Mouse (Mus musculus): ENCODE results near the gene Asb16. TPM values are rescaled to one million over a fixed set of nuclear protein-coding genes. Genes with fewer than 3 reads are reported as not detected.
A peak's percentile ranks its signal among the peaks of the same experiment; 100 is the strongest.

Asb16 gene
- polyA plus RNA-seq, 1 experiment from 2014 or later = 0.10 TPM

DNA sequence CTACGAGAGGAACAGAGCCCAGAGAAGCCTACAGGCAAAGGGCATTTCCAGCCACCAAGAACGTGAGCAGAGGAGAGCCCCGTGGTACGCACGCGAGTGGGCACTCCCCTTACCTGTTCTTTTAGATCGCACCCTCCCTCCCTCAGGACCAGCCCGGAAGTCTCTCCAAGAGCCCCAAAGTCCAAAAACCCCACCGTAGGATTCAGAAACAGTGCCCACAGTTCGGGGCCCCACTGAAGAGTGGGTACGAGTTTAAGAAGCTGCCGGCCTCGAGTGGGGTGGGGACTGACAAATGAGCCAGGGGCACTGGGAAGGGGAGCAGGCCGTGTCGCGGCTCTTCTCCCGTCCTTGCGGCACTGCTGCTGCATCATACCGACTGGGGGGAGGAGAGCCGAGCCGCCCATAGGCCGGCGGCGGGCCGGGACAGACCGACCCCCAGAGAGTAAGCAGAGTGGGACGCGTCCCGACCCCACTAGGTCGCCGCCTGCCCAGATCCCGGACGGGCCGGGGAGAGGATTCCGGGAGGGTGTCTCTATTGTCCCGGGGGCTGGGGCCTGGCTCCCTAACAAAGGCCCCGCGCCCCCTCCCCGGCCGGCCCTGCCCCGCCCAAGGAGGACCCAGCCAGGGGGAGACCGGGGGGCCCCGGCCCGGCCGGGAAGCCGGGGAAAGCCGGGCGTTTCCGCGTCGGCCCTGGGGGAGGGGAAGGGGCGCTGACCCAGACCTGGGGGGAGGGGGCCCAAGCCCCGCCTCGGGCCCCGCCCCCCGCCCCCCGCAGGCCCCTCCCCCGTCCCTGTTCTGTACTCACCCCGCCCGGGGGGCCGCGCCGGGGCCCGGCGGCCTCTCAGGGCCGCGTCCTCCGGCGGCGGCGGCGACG is 27.3 kb downstream of the Asb16 start:
- Histone ChIP-seq H3K36me3 (ENCODE audit: control insufficient read depth, insufficient read depth, low read length) (peaks cover 13% of the 10 kb centered on the region), H3K4me2 (ENCODE audit: low read length) (peak overlapping the region; percentile 61), H3K9me3 (replicated peaks; ENCODE audit: control insufficient read depth, low read length, poor library complexity, severe bottlenecking) (no peaks in the 10 kb centered on the region), H3K4me1 (ENCODE audit: control insufficient read depth, insufficient read depth, low read length) (peaks cover 12% of the 10 kb centered on the region), H3K27me3 (ENCODE audit: control insufficient read depth, insufficient read depth, low read depth, low read length) (no peaks in the 10 kb centered on the region), H3K27ac (ENCODE audit: low read length) (peak overlapping the region; percentile 97), H3K9ac (ENCODE audit: low read depth, low read length) (peak overlapping the region; percentile 94), H3K4me3 (ENCODE audit: low read depth, low read length) (peak overlapping the region; percentile 83)
- ATAC-seq = peak; percentile 8; the same call in 1 of the 2 replicates
- under 1% methylated on average over 40 of the region's 73 CpGs for WGBS

DNA sequence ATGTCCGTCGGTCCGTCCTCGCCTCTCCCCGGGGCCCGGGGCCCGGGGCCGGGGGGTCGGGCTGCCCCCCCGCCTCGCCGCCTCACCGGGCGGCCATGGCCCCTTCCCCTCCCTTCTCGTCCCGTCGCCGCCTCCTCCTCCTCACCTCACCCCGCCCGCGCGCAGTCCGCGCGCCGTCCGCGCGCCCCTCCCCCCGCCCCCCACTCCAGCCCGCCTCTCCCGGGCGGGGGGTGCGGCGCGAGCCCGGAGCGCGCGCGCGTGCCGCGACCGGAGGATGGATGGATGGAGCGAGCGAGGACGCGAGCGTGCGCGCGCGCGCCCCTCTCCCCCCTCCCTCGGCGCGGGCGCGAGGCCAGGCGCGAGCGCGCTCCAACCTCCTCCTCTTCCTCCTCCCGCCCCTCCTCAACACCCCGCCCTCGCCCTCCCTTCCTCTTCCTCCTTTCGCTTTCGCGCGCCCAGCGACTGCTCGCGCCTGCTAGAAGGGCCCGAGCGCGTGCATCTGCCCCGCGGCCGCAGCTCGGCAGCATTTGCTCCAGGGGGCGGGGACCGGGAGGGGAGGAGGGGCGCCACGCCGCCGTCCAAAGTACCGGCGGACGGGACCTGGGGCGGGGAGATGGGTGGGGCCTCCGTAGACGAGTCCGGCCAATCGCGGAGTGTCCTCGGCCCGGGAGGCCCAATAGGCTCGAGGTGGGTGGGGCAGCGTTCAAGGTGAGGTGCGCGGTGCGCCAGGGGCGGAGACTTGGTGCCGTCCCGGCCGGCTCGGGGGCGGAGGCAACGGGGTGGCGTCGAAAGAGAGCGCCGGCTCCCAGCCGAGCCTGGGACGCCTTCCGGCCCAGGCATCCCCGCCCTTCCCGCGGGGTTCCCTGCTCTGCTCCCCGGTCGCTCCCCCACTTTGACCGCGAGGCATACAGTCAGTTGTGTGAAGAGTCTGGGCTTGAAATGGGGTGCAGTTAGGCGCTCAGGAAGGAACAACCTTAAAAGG is 28.2 kb downstream of the Asb16 start, which contains the start of gene Atxn7l3:
Atxn7l3 (minus strand) TSS at position 141 of the 982 bp plus-strand sequence.
- H3K4me3 ChIP-seq (ENCODE audit: low read depth, low read length) = peak within 1 kb of the TSS; percentile 83
- under 1% methylated on average over 60 of the region's 125 CpGs for WGBS
- H3K9me3 ChIP-seq (replicated peaks; ENCODE audit: control insufficient read depth, low read length, poor library complexity, severe bottlenecking) = no peaks in the 10 kb centered on the region
- H3K36me3 ChIP-seq (ENCODE audit: control insufficient read depth, insufficient read depth, low read length) = peaks cover 3% of the 10 kb centered on the region
- peak within 1 kb of the TSS; percentile 97 for H3K27ac ChIP-seq (ENCODE audit: low read length)
- H3K27me3 ChIP-seq (ENCODE audit: control insufficient read depth, insufficient read depth, low read depth, low read length) = no peaks in the 10 kb centered on the region
- ATAC-seq = peak; percentile 95
- peak within 1 kb of the TSS; percentile 61 for H3K4me2 ChIP-seq (ENCODE audit: low read length)
- H3K9ac ChIP-seq (ENCODE audit: low read depth, low read length) = peak within 1 kb of the TSS; percentile 94
- peaks cover 12% of the 10 kb centered on the region for H3K4me1 ChIP-seq (ENCODE audit: control insufficient read depth, insufficient read depth, low read length)

GRCm38 (mm10) chr11:102297577-102298556 is 29.3 kb downstream of the Asb16 start:
- peak overlapping the region; percentile 61 for H3K4me2 ChIP-seq (ENCODE audit: low read length)
- H3K36me3 ChIP-seq (ENCODE audit: control insufficient read depth, insufficient read depth, low read length) = no peaks in the 10 kb centered on the region
- 25% methylated on average over 27 of the region's 27 CpGs for WGBS
- peak overlapping the region; percentile 94 for H3K9ac ChIP-seq (ENCODE audit: low read depth, low read length)
- H3K4me3 ChIP-seq (ENCODE audit: low read depth, low read length) = peak overlapping the region; percentile 83
- no peaks in the 10 kb centered on the region for H3K9me3 ChIP-seq (replicated peaks; ENCODE audit: control insufficient read depth, low read length, poor library complexity, severe bottlenecking)
- peak overlapping the region; percentile 97 for H3K27ac ChIP-seq (ENCODE audit: low read length)
- peak; percentile 49 for ATAC-seq
- no peaks in the 10 kb centered on the region for H3K27me3 ChIP-seq (ENCODE audit: control insufficient read depth, insufficient read depth, low read depth, low read length)
- H3K4me1 ChIP-seq (ENCODE audit: control insufficient read depth, insufficient read depth, low read length) = peaks cover 12% of the 10 kb centered on the region

- ATAC-seq = no peak
- H3K4me1 ChIP-seq (ENCODE audit: control insufficient read depth, insufficient read depth, low read length) = peaks cover 6% of the 10 kb centered on the region
- H3K4me2 ChIP-seq (ENCODE audit: low read length) = no peak overlapping the region
- no peaks in the 10 kb centered on the region for H3K36me3 ChIP-seq (ENCODE audit: control insufficient read depth, insufficient read depth, low read length)
- H3K27me3 ChIP-seq (ENCODE audit: control insufficient read depth, insufficient read depth, low read depth, low read length) = no peaks in the 10 kb centered on the region
- no peak overlapping the region for H3K27ac ChIP-seq (ENCODE audit: low read length)
- WGBS = 6% methylated on average over 1 of the region's 1 CpGs
- H3K4me3 ChIP-seq (ENCODE audit: low read depth, low read length) = no peak overlapping the region
- no peak overlapping the region for H3K9ac ChIP-seq (ENCODE audit: low read depth, low read length)
- H3K9me3 ChIP-seq (replicated peaks; ENCODE audit: control insufficient read depth, low read length, poor library complexity, severe bottlenecking) = no peaks in the 10 kb centered on the region
These were observed 31.3 kb downstream of the Asb16 start for GRCm38 (mm10) chr11:102299839-102300238.

- peaks cover 20% of the 10 kb centered on the region for H3K36me3 ChIP-seq (ENCODE audit: control insufficient read depth, insufficient read depth, low read length)
- peaks cover 5% of the 10 kb centered on the region for H3K4me1 ChIP-seq (ENCODE audit: control insufficient read depth, insufficient read depth, low read length)
- no peaks in the 10 kb centered on the region for H3K9me3 ChIP-seq (replicated peaks; ENCODE audit: control insufficient read depth, low read length, poor library complexity, severe bottlenecking)
- no peak for ATAC-seq
- no peak overlapping the region for H3K9ac ChIP-seq (ENCODE audit: low read depth, low read length)
- H3K27me3 ChIP-seq (ENCODE audit: control insufficient read depth, insufficient read depth, low read depth, low read length) = no peaks in the 10 kb centered on the region
- H3K4me3 ChIP-seq (ENCODE audit: low read depth, low read length) = no peak overlapping the region
- no peak overlapping the region for H3K4me2 ChIP-seq (ENCODE audit: low read length)
- no peak overlapping the region for H3K27ac ChIP-seq (ENCODE audit: low read length)
- 51% methylated on average over 2 of the region's 2 CpGs for WGBS
These were observed 35.6 kb downstream of the Asb16 start for GRCm38 (mm10) chr11:102304141-102304540.

- Histone ChIP-seq H3K4me2 (ENCODE audit: low read length) (no peak overlapping the region), H3K9me3 (replicated peaks; ENCODE audit: control insufficient read depth, low read length, poor library complexity, severe bottlenecking) (no peaks in the 10 kb centered on the region), H3K27ac (ENCODE audit: low read length) (no peak overlapping the region), H3K27me3 (ENCODE audit: control insufficient read depth, insufficient read depth, low read depth, low read length) (no peaks in the 10 kb centered on the region), H3K9ac (ENCODE audit: low read depth, low read length) (no peak overlapping the region), H3K4me3 (ENCODE audit: low read depth, low read length) (no peak overlapping the region), H3K4me1 (ENCODE audit: control insufficient read depth, insufficient read depth, low read length) (peaks cover 11% of the 10 kb centered on the region), H3K36me3 (ENCODE audit: control insufficient read depth, insufficient read depth, low read length) (peaks cover 20% of the 10 kb centered on the region)
- no peak for ATAC-seq
- 69% methylated on average over 3 of the region's 3 CpGs for WGBS
These were observed 36.8 kb downstream of the Asb16 start for GRCm38 (mm10) chr11:102305359-102305758.

DNA sequence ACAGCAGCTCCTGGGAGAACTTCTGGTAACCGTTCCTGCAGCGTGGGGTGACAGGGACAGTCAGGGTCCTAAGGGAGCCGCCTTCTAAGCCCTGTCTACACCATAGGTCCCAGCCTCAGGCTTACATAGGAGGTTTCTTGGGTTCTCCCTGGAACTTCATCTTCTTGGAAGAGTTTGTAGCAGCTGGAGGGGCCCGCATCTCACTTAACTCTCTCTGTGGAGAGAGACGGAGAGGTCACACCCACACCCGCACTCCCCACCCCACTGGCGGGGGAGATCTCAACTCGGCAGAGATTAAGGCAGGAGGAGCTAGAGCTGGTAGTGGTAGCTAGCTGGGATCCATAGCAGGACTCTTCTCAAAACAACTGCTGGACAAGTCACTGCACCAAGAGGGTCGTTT is 39.6 kb downstream of the Asb16 start:
- 84% methylated on average over 9 of the region's 9 CpGs for WGBS
- peaks cover 11% of the 10 kb centered on the region for H3K4me1 ChIP-seq (ENCODE audit: control insufficient read depth, insufficient read depth, low read length)
- no peak overlapping the region for H3K4me3 ChIP-seq (ENCODE audit: low read depth, low read length)
- H3K27me3 ChIP-seq (ENCODE audit: control insufficient read depth, insufficient read depth, low read depth, low read length) = no peaks in the 10 kb centered on the region
- H3K36me3 ChIP-seq (ENCODE audit: control insufficient read depth, insufficient read depth, low read length) = peaks cover 28% of the 10 kb centered on the region
- H3K27ac ChIP-seq (ENCODE audit: low read length) = no peak overlapping the region
- ATAC-seq = no peak
- no peak overlapping the region for H3K9ac ChIP-seq (ENCODE audit: low read depth, low read length)
- H3K9me3 ChIP-seq (replicated peaks; ENCODE audit: control insufficient read depth, low read length, poor library complexity, severe bottlenecking) = no peaks in the 10 kb centered on the region
- H3K4me2 ChIP-seq (ENCODE audit: low read length) = no peak overlapping the region

DNA sequence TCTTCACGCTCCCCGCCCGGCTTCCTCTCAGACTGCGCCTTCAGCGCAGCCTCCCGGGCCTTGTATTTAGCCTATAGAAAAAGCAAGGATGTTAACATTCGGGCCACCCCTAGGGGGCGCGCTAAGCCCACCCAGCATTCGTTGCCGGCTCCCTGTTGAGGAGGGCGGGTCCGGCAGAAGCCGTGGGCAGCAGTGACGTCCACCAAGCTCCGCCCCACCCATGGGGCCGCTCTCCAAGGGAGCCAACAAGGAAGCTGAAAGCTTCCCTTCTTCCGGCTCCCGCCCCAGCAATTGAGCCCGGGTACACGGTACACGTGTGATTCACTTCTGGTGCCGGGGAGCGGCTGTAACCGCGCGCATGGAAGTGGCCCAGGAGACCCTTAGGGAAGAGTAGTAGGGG is 40.4 kb downstream of the Asb16 start:
- peak overlapping the region; percentile 62; the same call in 1 of the 2 replicates for H3K27ac ChIP-seq (ENCODE audit: low read length)
- ATAC-seq = peak; percentile 89
- WGBS = 0% methylated on average over 27 of the region's 27 CpGs
- H3K36me3 ChIP-seq (ENCODE audit: control insufficient read depth, insufficient read depth, low read length) = peaks cover 35% of the 10 kb centered on the region
- H3K9me3 ChIP-seq (replicated peaks; ENCODE audit: control insufficient read depth, low read length, poor library complexity, severe bottlenecking) = no peaks in the 10 kb centered on the region
- peak overlapping the region; percentile 18 for H3K4me3 ChIP-seq (ENCODE audit: low read depth, low read length)
- peak overlapping the region; percentile 50 for H3K4me2 ChIP-seq (ENCODE audit: low read length)
- peaks cover 11% of the 10 kb centered on the region for H3K4me1 ChIP-seq (ENCODE audit: control insufficient read depth, insufficient read depth, low read length)
- peak overlapping the region; percentile 38; the same call in 1 of the 2 replicates for H3K9ac ChIP-seq (ENCODE audit: low read depth, low read length)
- H3K27me3 ChIP-seq (ENCODE audit: control insufficient read depth, insufficient read depth, low read depth, low read length) = no peaks in the 10 kb centered on the region

Data from midbrain, embryonic 16.5 days (tissue).